Mouse (Mus musculus) heart, embryonic 13.5 days (tissue): ENCODE measurements around the gene Uba52. TPM values are rescaled to one million over a fixed set of nuclear protein-coding genes. Genes with fewer than 3 reads are reported as not detected.

Source experiments
- ATAC-seq: fragments of 200-750 bp; cut with Nextera tagmentation; 2 replicates; pipeline ENCODE4 v1.8.0; 2017; ENCODE audit warnings: moderate TSS enrichment; ENCODE audit not compliant: insufficient number of reproducible peaks, low FRiP score, low TSS enrichment; ENCODE audit errors: extremely low read depth
- H3K27ac ChIP-seq: fragments of 300-500 bp; sonication (generic); replicated peaks from 2 replicates; pipeline ENCODE4 v1.5.1; 2015; ENCODE audit warnings: moderate library complexity, mild to moderate bottlenecking, inconsistent platforms
- H3K27me3 ChIP-seq: fragments of 300-500 bp; sonication (generic); replicated peaks from 2 replicates; pipeline ENCODE4 v1.6.1; 2015; ENCODE audit warnings: mild to moderate bottlenecking, inconsistent platforms
- H3K36me3 ChIP-seq: fragments of 300-500 bp; sonication (generic); 2 replicates; pipeline ENCODE4 v1.6.1; 2015; ENCODE audit warnings: mild to moderate bottlenecking, inconsistent platforms
- H3K4me1 ChIP-seq: fragments of 300-500 bp; sonication (generic); 2 replicates; pipeline ENCODE4 v1.6.1; 2015; ENCODE audit warnings: inconsistent platforms
- H3K4me2 ChIP-seq: fragments of 300-500 bp; sonication (generic); 2 replicates; pipeline ENCODE4 v1.6.1; 2015; ENCODE audit warnings: inconsistent platforms, mild to moderate bottlenecking, moderate library complexity
- H3K4me3 ChIP-seq: fragments of 300-500 bp; sonication (generic); 2 replicates; pipeline ENCODE4 v1.5.1; 2015; ENCODE audit warnings: moderate library complexity, mild to moderate bottlenecking, inconsistent platforms
- H3K9ac ChIP-seq: fragments of 300-500 bp; sonication (generic); 2 replicates; pipeline ENCODE4 v1.6.1; 2015; ENCODE audit warnings: inconsistent platforms, mild to moderate bottlenecking, moderate library complexity
- H3K9me3 ChIP-seq: fragments of 300-500 bp; sonication (generic); 2 replicates; pipeline ENCODE4 v1.6.1; 2016; ENCODE audit warnings: inconsistent platforms
- WGBS: fragments of 180-500 bp; shearing (Covaris S2); methylation state at CpG from one replicate; pipeline ENCODE4 v1.1.7; 2015; ENCODE audit warnings: mixed read lengths; 5-methylcytosine and 5-hydroxymethylcytosine counted together
- polyA plus RNA-seq: library from polyadenylated mRNA; unstranded; fragments of >200 nt; fragmentation: Nextera tagmentation; extraction: Ambion mirVana; gene quantifications from 2 replicates; pipeline ENCODE4 v1.2.1, GENCODE M21; 2015

Gene Uba52
- 842 and 891 TPM in 2 replicates for polyA plus RNA-seq

DNA sequence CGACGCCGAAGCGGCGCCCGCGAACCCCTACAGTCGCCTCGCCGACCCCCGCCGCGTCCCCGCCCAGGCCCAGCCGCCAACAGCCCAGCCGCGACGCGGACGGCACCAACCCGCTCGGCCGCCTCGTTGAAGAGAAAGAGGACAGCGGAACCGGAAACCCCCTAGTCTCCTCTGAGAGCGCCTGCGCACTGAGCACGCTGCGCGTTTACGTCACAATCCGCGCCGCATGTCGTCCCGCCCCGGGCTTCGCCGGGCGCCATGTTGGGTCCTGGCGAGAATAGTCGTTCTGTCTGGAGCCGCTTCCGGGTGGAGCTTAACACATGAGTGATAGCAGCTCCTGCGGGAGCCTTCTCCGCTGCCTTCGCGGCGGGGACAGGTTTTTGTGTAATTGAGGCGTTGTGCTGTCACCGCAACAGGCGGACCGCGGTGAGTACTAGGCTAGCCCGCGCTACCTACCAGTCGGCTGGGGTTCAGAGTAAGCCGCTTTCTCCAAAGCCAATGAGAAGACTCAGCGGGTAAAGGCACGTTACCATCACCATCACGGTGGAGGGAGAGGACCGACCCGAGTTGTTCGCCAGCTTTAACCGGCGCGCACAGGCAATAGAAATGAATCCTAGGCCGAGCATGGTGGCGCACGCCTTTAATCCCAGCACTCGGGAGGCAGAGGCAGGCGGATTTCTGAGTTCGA lies at the start of gene Uba52:
Uba52 (minus strand) TSS at position 574 of the 688 bp plus-strand sequence.
- peaks cover 60% of the 10 kb centered on the region for H3K4me1 ChIP-seq
- peak within 1 kb of the TSS; percentile 89 for H3K4me2 ChIP-seq
- H3K27ac ChIP-seq = peak within 1 kb of the TSS; percentile 98
- ATAC-seq = peak; percentile 82
- WGBS = 1% methylated on average over 74 of the region's 74 CpGs
- H3K27me3 ChIP-seq = no peaks in the 10 kb centered on the region
- H3K9ac ChIP-seq = peak within 1 kb of the TSS; percentile 99
- H3K4me3 ChIP-seq = peak within 1 kb of the TSS; percentile 98
- H3K36me3 ChIP-seq = peaks cover 56% of the 10 kb centered on the region
- H3K9me3 ChIP-seq = no peaks in the 10 kb centered on the region

- peak overlapping the region; percentile 51 for H3K9ac ChIP-seq
- H3K4me2 ChIP-seq = 0 out of 2 replicates have a peak overlapping the region, but pooled peaks have one; percentile 16
- H3K36me3 ChIP-seq = peaks cover 4% of the 10 kb centered on the region; the same call in 1 of the 2 replicates
- H3K4me3 ChIP-seq = no peak overlapping the region
- peak overlapping the region; percentile 74 for H3K27ac ChIP-seq
- no peak for ATAC-seq
- no peaks in the 10 kb centered on the region for H3K27me3 ChIP-seq
- peaks cover 74% of the 10 kb centered on the region for H3K4me1 ChIP-seq
- H3K9me3 ChIP-seq = no peaks in the 10 kb centered on the region
- WGBS = 66% methylated on average over 2 of the region's 2 CpGs
Observed at GRCm38 (mm10) chr8:70560096-70560495, 49.5 kb upstream of the Uba52 start.

- Histone ChIP-seq H3K9me3 (no peaks in the 10 kb centered on the region), H3K4me2 (no peak overlapping the region), H3K4me1 (peaks cover 70% of the 10 kb centered on the region), H3K27ac (no peak overlapping the region; the same call in 1 of the 2 replicates), H3K4me3 (no peak overlapping the region), H3K9ac (0 out of 2 replicates have a peak overlapping the region, but pooled peaks have one; percentile 33), H3K27me3 (no peaks in the 10 kb centered on the region), H3K36me3 (peaks cover 4% of the 10 kb centered on the region; the same call in 1 of the 2 replicates)
- WGBS = 89% methylated on average over 3 of the region's 3 CpGs
- no peak for ATAC-seq
Observed at GRCm38 (mm10) chr8:70558983-70559382, 48.4 kb upstream of the Uba52 start.

GRCm38 (mm10) chr8:70558334-70558733 lies 47.7 kb upstream of the Uba52 start:
- H3K9ac ChIP-seq = peak overlapping the region; percentile 72
- H3K27me3 ChIP-seq = no peaks in the 10 kb centered on the region
- H3K36me3 ChIP-seq = peaks cover 4% of the 10 kb centered on the region; the same call in 1 of the 2 replicates
- ATAC-seq = no peak
- H3K4me3 ChIP-seq = no peak overlapping the region
- peak overlapping the region; percentile 45 for H3K27ac ChIP-seq
- H3K4me2 ChIP-seq = no peak overlapping the region
- H3K9me3 ChIP-seq = no peaks in the 10 kb centered on the region
- H3K4me1 ChIP-seq = peaks cover 75% of the 10 kb centered on the region
- 46% methylated on average over 4 of the region's 4 CpGs for WGBS

DNA sequence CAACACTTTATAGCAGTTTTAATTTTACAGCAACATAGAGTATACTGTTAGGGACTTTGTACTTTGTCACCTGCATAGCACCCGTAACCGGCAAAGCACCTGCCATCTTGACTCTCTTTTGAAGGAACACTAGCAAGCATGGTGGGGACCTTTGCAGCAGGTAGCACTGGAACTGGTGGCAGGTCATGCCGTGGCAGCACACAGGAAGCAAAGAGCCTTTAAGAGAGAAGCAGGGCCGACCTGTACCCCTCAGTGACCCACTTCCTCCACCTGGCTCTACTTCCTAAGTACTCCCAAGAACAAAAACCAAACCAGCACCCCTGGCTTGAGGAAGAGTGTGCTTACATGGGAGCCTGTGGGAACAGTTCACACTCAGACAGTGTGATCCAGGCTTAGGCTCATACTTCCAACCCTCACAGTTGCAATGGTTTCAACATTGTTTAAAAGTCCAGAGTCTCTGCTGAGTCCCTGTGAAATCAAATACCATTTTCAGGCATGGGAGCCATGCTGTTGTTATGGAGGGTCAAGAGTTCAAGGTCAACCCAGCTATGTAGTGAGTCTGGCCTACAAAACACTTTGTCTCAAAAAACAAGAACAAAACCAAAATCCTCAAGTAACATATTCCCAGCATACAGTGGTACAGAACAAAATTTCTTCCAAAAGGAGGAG lies 44.6 kb upstream of the Uba52 start:
- 86% methylated on average over 4 of the region's 4 CpGs for WGBS
- peaks cover 71% of the 10 kb centered on the region for H3K4me1 ChIP-seq
- no peak overlapping the region for H3K9ac ChIP-seq
- H3K4me2 ChIP-seq = no peak overlapping the region
- peaks cover 4% of the 10 kb centered on the region; the same call in 1 of the 2 replicates for H3K36me3 ChIP-seq
- no peak overlapping the region for H3K4me3 ChIP-seq
- no peak overlapping the region for H3K27ac ChIP-seq
- no peak for ATAC-seq
- H3K27me3 ChIP-seq = no peaks in the 10 kb centered on the region
- no peaks in the 10 kb centered on the region for H3K9me3 ChIP-seq

- Histone ChIP-seq H3K36me3 (peaks cover 8% of the 10 kb centered on the region; the same call in 1 of the 2 replicates), H3K9ac (no peak overlapping the region), H3K9me3 (no peaks in the 10 kb centered on the region), H3K4me3 (no peak overlapping the region), H3K27me3 (no peaks in the 10 kb centered on the region), H3K4me2 (no peak overlapping the region), H3K27ac (peak overlapping the region; percentile 74), H3K4me1 (peaks cover 61% of the 10 kb centered on the region)
- 0 out of 2 replicates have a peak, but pooled peaks have one; percentile 15 for ATAC-seq
Observed at GRCm38 (mm10) chr8:70553740-70554139, 43.1 kb upstream of the Uba52 start.

- Histone ChIP-seq H3K9me3 (no peaks in the 10 kb centered on the region), H3K9ac (no peak overlapping the region), H3K27ac (peak overlapping the region; percentile 74), H3K27me3 (no peaks in the 10 kb centered on the region), H3K36me3 (peaks cover 8% of the 10 kb centered on the region; the same call in 1 of the 2 replicates), H3K4me2 (no peak overlapping the region), H3K4me3 (no peak overlapping the region), H3K4me1 (peaks cover 61% of the 10 kb centered on the region)
- ATAC-seq = no peak
- 9% methylated on average over 1 of the region's 1 CpGs for WGBS
Observed at GRCm38 (mm10) chr8:70552836-70553235, 42.2 kb upstream of the Uba52 start.

- no peak overlapping the region for H3K4me3 ChIP-seq
- H3K27ac ChIP-seq = peak overlapping the region; percentile 74
- no peaks in the 10 kb centered on the region for H3K9me3 ChIP-seq
- 32% methylated on average over 3 of the region's 3 CpGs for WGBS
- peaks cover 6% of the 10 kb centered on the region; the same call in 1 of the 2 replicates for H3K36me3 ChIP-seq
- no peak for ATAC-seq
- peak overlapping the region; percentile 19; the same call in 1 of the 2 replicates for H3K4me2 ChIP-seq
- H3K4me1 ChIP-seq = peaks cover 58% of the 10 kb centered on the region
- H3K9ac ChIP-seq = peak overlapping the region; percentile 56
- no peaks in the 10 kb centered on the region for H3K27me3 ChIP-seq
Observed at GRCm38 (mm10) chr8:70551558-70552161, 41.1 kb upstream of the Uba52 start.

DNA sequence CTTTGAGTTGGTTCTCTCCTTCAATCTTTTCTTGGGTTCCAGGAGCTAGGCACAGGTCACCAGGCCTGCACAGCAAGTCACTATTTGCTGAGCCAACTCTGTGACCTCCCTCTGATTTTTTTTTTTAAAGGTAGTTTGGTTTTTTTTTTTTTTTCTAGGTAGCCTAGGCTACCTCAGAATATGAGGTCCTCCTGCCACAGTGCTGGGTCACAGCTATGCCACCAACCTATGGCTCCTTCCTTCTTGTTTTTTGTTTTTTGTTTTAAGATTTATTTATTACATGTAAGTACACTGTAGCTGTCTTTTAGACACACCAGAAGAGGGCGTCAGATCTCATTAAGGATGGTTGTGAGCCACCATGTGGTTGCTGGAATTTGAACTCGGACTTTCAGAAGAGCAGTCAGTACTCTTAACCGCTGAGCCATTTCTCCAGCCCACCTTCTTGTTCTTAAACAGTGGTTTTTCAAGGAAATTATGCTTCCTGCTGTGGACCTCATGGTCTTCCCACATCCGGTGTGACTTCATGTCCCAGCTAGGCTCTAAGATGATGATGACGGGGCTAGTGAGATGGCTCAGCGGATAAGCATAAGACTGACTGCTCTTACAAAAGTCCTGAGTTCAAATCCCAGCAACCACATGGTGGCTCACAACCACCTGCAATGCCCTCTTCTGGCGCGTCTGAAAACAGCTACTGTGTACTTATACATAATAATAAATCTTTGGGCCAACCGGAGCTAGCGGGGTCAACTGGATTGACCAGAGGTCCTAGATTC lies 39.0 kb upstream of the Uba52 start:
- peaks cover 63% of the 10 kb centered on the region for H3K4me1 ChIP-seq
- no peak for ATAC-seq
- no peaks in the 10 kb centered on the region for H3K9me3 ChIP-seq
- H3K4me2 ChIP-seq = no peak overlapping the region
- H3K27me3 ChIP-seq = no peaks in the 10 kb centered on the region
- WGBS = 89% methylated on average over 10 of the region's 10 CpGs
- no peak overlapping the region for H3K4me3 ChIP-seq
- no peak overlapping the region for H3K9ac ChIP-seq
- no peak overlapping the region for H3K27ac ChIP-seq
- H3K36me3 ChIP-seq = 0 out of 2 replicates have a peak, but pooled peaks cover 4% of the 10 kb centered on the region

DNA sequence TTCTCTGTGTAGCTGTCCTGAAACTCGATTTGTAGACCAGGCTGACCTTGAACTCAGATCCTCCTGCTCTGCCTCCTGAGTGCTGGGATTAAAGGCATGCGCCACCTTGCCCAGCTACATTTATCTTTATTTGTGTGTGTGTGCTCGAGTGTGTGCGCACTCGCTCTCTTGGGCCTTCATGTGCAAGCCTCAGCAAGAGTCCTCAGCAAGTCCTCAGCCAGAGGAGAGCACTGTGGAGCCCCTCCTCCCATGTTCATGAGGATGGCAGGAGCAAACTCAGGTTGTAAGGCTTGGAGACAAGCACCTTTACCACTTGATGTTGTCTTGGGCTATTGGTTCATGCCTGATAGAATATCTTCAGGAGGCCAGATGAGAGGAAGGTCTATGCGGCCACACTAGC lies 37.2 kb upstream of the Uba52 start:
- Histone ChIP-seq H3K4me1 (peaks cover 61% of the 10 kb centered on the region), H3K27ac (peak overlapping the region; percentile 33; the same call in 1 of the 2 replicates), H3K4me2 (no peak overlapping the region), H3K9me3 (no peaks in the 10 kb centered on the region), H3K36me3 (0 out of 2 replicates have a peak, but pooled peaks cover 4% of the 10 kb centered on the region), H3K9ac (no peak overlapping the region), H3K27me3 (no peaks in the 10 kb centered on the region), H3K4me3 (no peak overlapping the region)
- no peak for ATAC-seq
- WGBS = 81% methylated on average over 6 of the region's 6 CpGs
